Mouse (Mus musculus): Measurements from ENCODE around the gene Stk4. TPM values are rescaled to one million over a fixed set of nuclear protein-coding genes. Genes with fewer than 3 reads are reported as not detected.

Gene Stk4
- 20.1 and 23.7 TPM in 2 replicates for polyA plus RNA-seq (2012; rRNA removed)

DNA sequence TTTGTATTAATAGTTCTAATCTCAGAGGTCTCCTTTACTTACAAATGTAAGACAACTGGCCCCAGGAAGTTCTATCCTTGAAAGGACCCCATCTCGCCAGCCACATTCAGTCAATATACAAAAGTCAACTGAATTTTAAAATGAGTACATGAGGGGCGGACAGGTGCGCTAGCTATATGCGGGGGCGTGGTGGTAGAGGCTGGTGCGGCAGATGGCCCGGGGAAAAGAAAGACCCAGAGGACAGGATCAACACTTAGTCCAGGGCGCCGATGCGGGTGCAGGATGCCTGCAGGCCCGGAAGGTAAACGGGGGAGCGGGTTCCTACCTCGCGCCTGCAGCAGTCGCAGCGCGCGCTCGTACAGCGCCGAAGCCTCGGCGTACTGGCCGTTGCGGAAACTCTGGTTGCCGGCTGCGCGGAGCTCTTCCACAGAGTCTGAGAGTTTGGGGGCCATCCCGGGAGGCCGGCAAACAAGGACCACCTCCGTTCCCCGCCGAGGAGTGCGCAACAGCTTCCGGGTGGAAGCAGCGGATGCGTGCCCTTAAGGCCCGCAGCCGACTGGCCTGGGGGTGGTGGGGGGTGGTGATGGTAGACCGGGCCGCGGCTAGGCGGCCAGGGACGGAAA, at the start of gene Stk4:
TSS of gene Stk4 (plus strand) at position 181 of the 623 bp plus-strand sequence.

DNA sequence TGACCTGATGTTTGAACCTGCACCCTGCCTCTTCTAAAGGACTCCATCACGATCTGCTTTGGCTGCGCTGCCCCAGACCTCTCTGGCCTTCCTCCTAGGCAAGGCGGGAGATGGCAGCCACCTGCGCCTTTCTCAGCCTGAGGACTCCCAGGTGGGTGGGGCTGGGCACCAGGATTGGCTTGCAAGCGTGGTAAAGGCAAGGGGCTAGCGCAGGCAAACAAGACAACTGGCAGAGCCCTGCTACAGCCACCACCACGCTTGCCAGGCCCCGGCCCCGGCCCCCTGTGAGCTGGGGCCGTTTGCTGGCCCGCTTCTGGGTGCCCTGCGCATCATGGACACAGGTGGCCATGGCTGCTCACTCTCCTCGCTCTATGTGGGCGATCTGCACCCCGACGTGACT, 45.0 kb upstream of the Stk4 start, which contains the start of gene Pabpc1l:
TSS of gene Pabpc1l (plus strand) at position 301 of the 400 bp plus-strand sequence.

GRCm38 (mm10) chr2:164070765-164071436, 779 bp downstream of the Stk4 start, which contains the start of gene Tomm34:
TSS of gene Tomm34 (minus strand) at chr2:164071169.

GRCm38 (mm10) chr2:164170902-164171301, 100.8 kb downstream of the Stk4 start, which contains the start of gene Kcns1:
TSS of gene Kcns1 (minus strand) at chr2:164171113.

DNA sequence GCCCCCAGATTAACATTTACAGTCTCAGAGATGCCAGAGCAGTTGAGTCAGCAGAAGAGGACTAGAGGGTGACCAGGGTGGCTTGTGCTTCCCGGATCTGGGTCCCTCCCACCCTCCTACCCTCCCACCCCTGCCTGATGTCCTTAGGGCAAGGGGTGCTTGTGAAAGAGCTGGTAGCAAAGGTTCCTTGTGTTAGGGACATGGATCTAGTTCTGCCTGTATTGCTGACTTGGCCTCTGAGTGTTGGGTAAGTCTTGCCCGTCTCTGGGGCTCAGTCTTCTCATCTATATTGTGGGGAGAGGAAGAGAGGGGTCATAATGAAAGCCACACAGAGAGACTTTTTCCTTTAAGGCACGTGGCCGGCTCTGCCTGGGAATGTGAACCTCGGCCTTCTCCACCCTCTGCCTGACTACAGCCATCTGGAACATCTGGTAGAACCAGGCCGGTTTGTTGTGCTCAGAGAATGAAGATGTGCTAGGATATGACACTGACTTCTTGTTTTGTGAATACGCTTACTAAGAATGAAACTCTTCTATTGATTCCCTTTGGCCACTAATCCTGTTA, 112.7 kb downstream of the Stk4 start, which contains the start of gene Wfdc5:
TSS of gene Wfdc5 (minus strand) at position 51 of the 564 bp plus-strand sequence.

GRCm38 (mm10) chr2:164190576-164190975, 120.5 kb downstream of the Stk4 start, which contains the start of gene Wfdc12:
TSS of gene Wfdc12 (minus strand) at chr2:164190608.

GRCm38 (mm10) chr2:164199626-164200327, 129.7 kb downstream of the Stk4 start, which contains the start of gene Wfdc15a:
TSS of gene Wfdc15a (minus strand) at chr2:164200130.

Other genes starting within 250 kb of the Stk4 start
- gene Ccn5, start 249.5 kb upstream of the Stk4 start, polyA plus RNA-seq (2012; rRNA removed): 0.18 TPM in 2 replicates
- gene Kcnk15, start 216.7 kb upstream of the Stk4 start, polyA plus RNA-seq (2012; rRNA removed): 0.05 and 0.10 TPM in 2 replicates
- gene Rims4, start 151.6 kb upstream of the Stk4 start, polyA plus RNA-seq (2012; rRNA removed): 5.7 and 6.9 TPM in 2 replicates
- 166 and 185 TPM in 2 replicates for gene Ywhab, start 75.4 kb upstream of the Stk4 start, polyA plus RNA-seq (2012; rRNA removed)
- 3.1 and 3.9 TPM in 2 replicates for gene Pabpc1l, start 44.9 kb upstream of the Stk4 start, polyA plus RNA-seq (2012; rRNA removed)
- 31.5 and 36.4 TPM in 2 replicates for gene Tomm34, start 847 bp downstream of the Stk4 start, polyA plus RNA-seq (2012; rRNA removed)
- 0.68 and 1.5 TPM in 2 replicates for gene Kcns1, start 100.8 kb downstream of the Stk4 start, polyA plus RNA-seq (2012; rRNA removed)
- gene Wfdc5, start 112.4 kb downstream of the Stk4 start, polyA plus RNA-seq (2012; rRNA removed): not detected in 2 replicates
- not detected in 2 replicates for gene Wfdc12, start 120.3 kb downstream of the Stk4 start, polyA plus RNA-seq (2012; rRNA removed)
- not detected in 2 replicates for gene Wfdc15a, start 129.8 kb downstream of the Stk4 start, polyA plus RNA-seq (2012; rRNA removed)
- not detected in 2 replicates for gene Wfdc15b, start 151.3 kb downstream of the Stk4 start, polyA plus RNA-seq (2012; rRNA removed)
- gene Svs2, start 168.1 kb downstream of the Stk4 start, polyA plus RNA-seq (2012; rRNA removed): not detected in 2 replicates
- not detected in 2 replicates for gene Svs3b, start 186.3 kb downstream of the Stk4 start, polyA plus RNA-seq (2012; rRNA removed)
- not detected in 2 replicates for gene Svs4, start 208.1 kb downstream of the Stk4 start, polyA plus RNA-seq (2012; rRNA removed)
- not detected in 2 replicates for gene Svs3a, start 218.9 kb downstream of the Stk4 start, polyA plus RNA-seq (2012; rRNA removed)
- not detected in 2 replicates for gene Svs6, start 246.4 kb downstream of the Stk4 start, polyA plus RNA-seq (2012; rRNA removed)

All from central nervous system, embryonic 14 days (tissue).